Mouse (Mus musculus) liver, embryonic 16.5 days (tissue): ENCODE results near the gene Gfod1. TPM values are rescaled to one million over a fixed set of nuclear protein-coding genes. Genes with fewer than 3 reads are reported as not detected.
A peak's percentile ranks its signal among the peaks of the same experiment; 100 is the strongest.

Source experiments
- ATAC-seq: fragments of 200-750 bp; cut with Nextera tagmentation; 2 replicates; pipeline ENCODE4 v1.8.0; 2017; ENCODE audit warnings: low read depth, mild to moderate bottlenecking, moderate number of reproducible peaks, moderate library complexity
- H3K27ac ChIP-seq: fragments of 300-500 bp; sonication (generic); 2 replicates; pipeline ENCODE4 v1.5.1; 2014; ENCODE audit warnings: mild to moderate bottlenecking, low read length
- H3K27me3 ChIP-seq: fragments of 300-500 bp; sonication (generic); 2 replicates; pipeline ENCODE4 v1.6.1; 2014; ENCODE audit warnings: low read depth, low read length, mixed read lengths; ENCODE audit not compliant: control insufficient read depth, insufficient read depth
- H3K36me3 ChIP-seq: fragments of 300-500 bp; sonication (generic); 2 replicates; pipeline ENCODE4 v1.6.1; 2014; ENCODE audit warnings: mild to moderate bottlenecking; ENCODE audit not compliant: control insufficient read depth, insufficient read depth
- H3K4me1 ChIP-seq: fragments of 300-500 bp; sonication (generic); 2 replicates; pipeline ENCODE4 v1.6.1; 2014; ENCODE audit warnings: low read depth, low read length, mixed read lengths; ENCODE audit not compliant: control insufficient read depth
- H3K4me2 ChIP-seq: fragments of 300-500 bp; sonication (generic); 2 replicates; pipeline ENCODE4 v1.6.1; 2014; ENCODE audit warnings: low read depth, low read length, mixed read lengths
- H3K4me3 ChIP-seq: fragments of 300-500 bp; sonication (generic); 2 replicates; pipeline ENCODE4 v1.5.1; 2014; ENCODE audit warnings: low read depth, mild to moderate bottlenecking, low read length
- H3K9ac ChIP-seq: fragments of 300-500 bp; sonication (generic); 2 replicates; pipeline ENCODE4 v1.6.1; 2014; ENCODE audit warnings: low read depth, low read length
- H3K9me3 ChIP-seq: fragments of 300-500 bp; sonication (generic); replicated peaks from 2 replicates; pipeline ENCODE4 v1.6.1; 2016; ENCODE audit warnings: low read length; ENCODE audit not compliant: control insufficient read depth
- WGBS: fragments of 180-500 bp; shearing (Covaris S2); extraction: QIAGEN DNeasy Blood & Tissue Kit; methylation state at CpG from one replicate; pipeline ENCODE4 v1.1.7; 2014; ENCODE audit not compliant: insufficient replicate concordance; 5-methylcytosine and 5-hydroxymethylcytosine counted together
- polyA plus RNA-seq: library from polyadenylated mRNA; unstranded; fragments of >200 nt; fragmentation: Nextera tagmentation; extraction: Ambion mirVana; gene quantifications from 2 replicates; pipeline ENCODE4 v1.2.1, GENCODE M21; 2015

Gfod1 gene
- polyA plus RNA-seq, result 0.59 and 0.63 TPM in 2 replicates

DNA sequence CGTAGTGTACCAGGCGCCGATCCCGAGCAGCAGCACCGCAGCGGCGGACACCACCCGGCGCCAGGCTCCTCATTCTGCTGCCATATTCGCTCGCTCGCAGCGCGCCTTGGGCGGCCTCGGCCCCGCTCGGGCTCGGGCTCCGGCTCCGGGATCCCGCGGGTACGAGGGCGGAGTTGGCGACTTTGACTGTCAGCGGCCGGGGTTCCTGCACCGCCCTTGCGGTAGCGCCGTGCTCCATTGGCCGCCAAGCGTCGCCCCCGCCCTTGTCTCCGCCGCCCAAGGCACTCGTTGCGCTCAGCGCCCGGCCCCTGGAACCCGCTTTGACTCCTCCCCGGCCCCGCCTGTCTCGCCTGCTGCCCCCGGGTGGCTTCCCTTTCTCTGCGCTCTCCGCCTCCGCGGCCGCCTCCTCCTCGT lies at the start of gene Gfod1:
Gfod1 (minus strand) TSS at position 155 of the 414 bp plus-strand sequence.
- under 1% methylated on average over 53 of the region's 53 CpGs for WGBS
- peak; percentile 97 for ATAC-seq
- H3K27me3 ChIP-seq, result peaks cover 52% of the 10 kb centered on the region

GRCm38 (mm10) chr13:43353356-43353755 lies 49.4 kb upstream of the Gfod1 start:
- WGBS, result 57% methylated on average over 4 of the region's 4 CpGs
- no peaks in the 10 kb centered on the region for H3K4me1 ChIP-seq
- H3K4me3 ChIP-seq, result no peak overlapping the region
- H3K9me3 ChIP-seq, result no peaks in the 10 kb centered on the region
- H3K4me2 ChIP-seq, result no peak overlapping the region
- H3K36me3 ChIP-seq, result no peaks in the 10 kb centered on the region
- no peaks in the 10 kb centered on the region for H3K27me3 ChIP-seq
- ATAC-seq, result no peak
- no peak overlapping the region for H3K9ac ChIP-seq
- H3K27ac ChIP-seq, result no peak overlapping the region

More for the DNA sequence above, at the start of gene Gfod1:
- H3K36me3 ChIP-seq, result no peaks in the 10 kb centered on the region
- peak within 1 kb of the TSS; percentile 93 for H3K4me2 ChIP-seq
- no peaks in the 10 kb centered on the region for H3K9me3 ChIP-seq
- H3K9ac ChIP-seq, result peak within 1 kb of the TSS; percentile 81
- peak within 1 kb of the TSS; percentile 74 for H3K4me3 ChIP-seq
- peaks cover 28% of the 10 kb centered on the region for H3K4me1 ChIP-seq
- peak within 1 kb of the TSS; percentile 80 for H3K27ac ChIP-seq

- Histone ChIP-seq H3K36me3 (no peaks in the 10 kb centered on the region), H3K27ac (no peak overlapping the region), H3K4me1 (no peaks in the 10 kb centered on the region), H3K27me3 (no peaks in the 10 kb centered on the region), H3K9me3 (no peaks in the 10 kb centered on the region), H3K9ac (no peak overlapping the region), H3K4me2 (no peak overlapping the region), H3K4me3 (no peak overlapping the region)
- WGBS, result 42% methylated on average over 9 of the region's 9 CpGs
- ATAC-seq, result no peak
Observed at GRCm38 (mm10) chr13:43350489-43351169, 46.7 kb upstream of the Gfod1 start.

DNA sequence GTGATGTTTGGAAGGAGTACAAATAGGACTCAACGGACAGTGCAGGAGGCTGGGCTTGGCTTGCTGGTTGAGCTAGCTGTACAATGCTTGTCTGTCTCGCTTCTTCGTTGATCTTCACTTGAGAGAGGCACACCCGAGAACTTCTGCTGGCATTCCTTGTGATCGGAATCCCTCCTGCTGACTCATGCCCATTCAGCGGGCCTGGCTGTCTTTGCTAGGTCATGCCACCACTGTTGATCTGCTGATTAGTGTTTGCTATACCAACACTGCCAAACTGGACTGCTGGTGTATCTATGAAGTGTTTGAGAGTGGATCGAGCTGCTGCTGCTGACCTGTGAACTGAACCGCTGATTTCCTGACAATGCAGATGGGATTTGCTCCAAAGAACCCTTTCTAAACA lies 45.4 kb upstream of the Gfod1 start:
- H3K9ac ChIP-seq, result no peak overlapping the region
- no peak overlapping the region for H3K4me2 ChIP-seq
- WGBS, result 58% methylated on average over 8 of the region's 8 CpGs
- H3K27ac ChIP-seq, result no peak overlapping the region
- H3K9me3 ChIP-seq, result no peaks in the 10 kb centered on the region
- H3K4me3 ChIP-seq, result no peak overlapping the region
- no peaks in the 10 kb centered on the region for H3K4me1 ChIP-seq
- H3K36me3 ChIP-seq, result no peaks in the 10 kb centered on the region
- no peak for ATAC-seq
- no peaks in the 10 kb centered on the region for H3K27me3 ChIP-seq

- ATAC-seq, result no peak
Observed at GRCm38 (mm10) chr13:43346825-43347224, 42.9 kb upstream of the Gfod1 start.

DNA sequence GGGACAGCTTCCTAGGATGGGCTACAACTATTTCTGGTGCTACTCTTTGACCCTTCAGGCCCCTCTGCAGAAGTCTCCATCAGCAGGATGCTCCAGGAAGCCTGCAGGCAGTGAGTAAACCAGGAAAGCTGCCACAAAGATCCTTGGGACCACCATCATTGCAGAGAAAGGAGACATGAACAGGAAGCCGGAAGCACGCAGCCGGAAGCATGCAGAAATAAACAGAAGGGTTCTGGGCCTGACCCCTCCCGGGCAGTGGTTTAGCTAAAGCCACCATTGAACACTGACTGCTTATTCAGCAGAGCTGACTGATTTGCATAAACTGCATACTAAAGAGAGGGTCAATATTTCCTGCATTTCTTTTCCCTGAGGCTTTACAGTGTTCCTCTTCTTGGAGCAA lies 34.7 kb upstream of the Gfod1 start:
- no peaks in the 10 kb centered on the region for H3K9me3 ChIP-seq
- no peaks in the 10 kb centered on the region for H3K36me3 ChIP-seq
- no peak overlapping the region for H3K4me3 ChIP-seq
- H3K27ac ChIP-seq, result no peak overlapping the region
- H3K4me2 ChIP-seq, result no peak overlapping the region
- H3K9ac ChIP-seq, result no peak overlapping the region
- H3K4me1 ChIP-seq, result no peaks in the 10 kb centered on the region
- 44% methylated on average over 4 of the region's 4 CpGs for WGBS
- H3K27me3 ChIP-seq, result no peaks in the 10 kb centered on the region
- no peak for ATAC-seq

More at GRCm38 (mm10) chr13:43346825-43347224, 42.9 kb upstream of the Gfod1 start:
- Histone ChIP-seq H3K9ac (no peak overlapping the region), H3K36me3 (no peaks in the 10 kb centered on the region), H3K27ac (no peak overlapping the region), H3K4me2 (no peak overlapping the region), H3K9me3 (no peaks in the 10 kb centered on the region), H3K4me1 (no peaks in the 10 kb centered on the region), H3K27me3 (no peaks in the 10 kb centered on the region), H3K4me3 (no peak overlapping the region)

DNA sequence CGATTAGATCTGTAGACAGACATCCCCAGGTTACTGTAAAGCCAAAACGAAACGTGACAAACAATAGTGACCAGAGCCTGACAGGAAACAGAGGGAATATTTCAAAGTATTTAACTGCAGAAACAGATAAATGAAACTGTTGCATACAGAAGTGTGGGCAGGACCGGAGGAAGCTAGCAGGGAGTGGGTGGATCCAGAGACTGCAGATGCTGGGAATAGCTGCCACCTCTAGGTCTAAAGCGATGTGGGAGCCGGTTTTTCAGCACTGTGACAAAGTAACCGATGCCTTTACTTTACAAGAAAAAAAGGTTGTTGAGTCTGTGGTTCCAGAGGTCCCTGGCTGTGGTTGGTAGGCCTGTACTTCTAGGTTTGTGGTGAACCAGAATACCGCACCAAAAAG lies 34.0 kb upstream of the Gfod1 start:
- H3K4me2 ChIP-seq, result no peak overlapping the region
- no peaks in the 10 kb centered on the region for H3K36me3 ChIP-seq
- H3K27ac ChIP-seq, result no peak overlapping the region
- ATAC-seq, result no peak
- no peaks in the 10 kb centered on the region for H3K27me3 ChIP-seq
- H3K4me1 ChIP-seq, result no peaks in the 10 kb centered on the region
- H3K9ac ChIP-seq, result no peak overlapping the region
- H3K9me3 ChIP-seq, result no peaks in the 10 kb centered on the region
- 61% methylated on average over 8 of the region's 8 CpGs for whole genome bisulfite sequencing
- H3K4me3 ChIP-seq, result no peak overlapping the region

DNA sequence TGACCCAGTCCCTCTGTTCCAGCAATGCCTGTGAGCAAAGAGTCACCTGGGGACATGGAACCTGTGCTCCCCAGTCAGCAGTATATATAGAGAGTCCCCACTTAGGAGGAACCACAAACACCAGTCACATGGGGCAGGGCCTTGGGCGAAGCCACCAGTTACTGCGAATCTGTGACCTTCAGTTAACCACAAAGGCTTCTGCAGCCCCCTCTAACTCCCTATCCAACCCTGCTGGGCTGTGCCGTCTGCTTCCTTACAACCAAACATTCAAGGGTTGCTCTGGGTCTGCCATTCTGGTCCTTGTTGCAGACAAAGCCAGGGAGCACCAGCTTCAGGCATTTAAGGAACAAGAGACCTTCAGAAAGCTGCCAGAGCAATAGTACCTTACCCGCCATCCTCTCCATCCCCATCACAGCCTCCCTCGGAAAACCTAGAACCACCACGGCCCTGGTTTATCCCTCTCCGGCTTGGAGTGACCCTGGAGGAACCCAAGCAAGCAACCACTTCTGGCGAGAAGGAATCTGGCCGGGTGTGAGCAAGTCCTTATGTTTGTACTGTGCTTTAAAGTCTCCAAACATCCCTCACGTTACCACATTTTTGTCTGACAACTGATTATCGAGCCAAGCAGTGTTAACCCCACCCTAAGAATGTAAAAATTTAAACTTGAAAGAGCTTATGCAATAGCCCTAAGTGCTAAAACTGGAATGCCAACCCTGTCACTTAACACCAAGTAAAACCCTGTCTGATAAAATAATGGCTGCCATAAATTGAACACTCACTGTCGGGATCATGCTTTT lies 32.7 kb upstream of the Gfod1 start:
- Histone ChIP-seq H3K36me3 (no peaks in the 10 kb centered on the region), H3K9ac (no peak overlapping the region), H3K4me3 (no peak overlapping the region), H3K27me3 (no peaks in the 10 kb centered on the region), H3K4me1 (no peaks in the 10 kb centered on the region), H3K9me3 (no peaks in the 10 kb centered on the region), H3K4me2 (no peak overlapping the region), H3K27ac (no peak overlapping the region)
- no peak for ATAC-seq
- WGBS, result 45% methylated on average over 12 of the region's 12 CpGs

- 25% methylated on average over 7 of the region's 7 CpGs for WGBS
- ATAC-seq, result no peak
- no peaks in the 10 kb centered on the region for H3K36me3 ChIP-seq
- no peak overlapping the region for H3K9ac ChIP-seq
- H3K9me3 ChIP-seq, result no peaks in the 10 kb centered on the region
- H3K4me1 ChIP-seq, result no peaks in the 10 kb centered on the region
- H3K27me3 ChIP-seq, result no peaks in the 10 kb centered on the region
- no peak overlapping the region for H3K4me2 ChIP-seq
- H3K27ac ChIP-seq, result no peak overlapping the region
- no peak overlapping the region for H3K4me3 ChIP-seq
Observed at GRCm38 (mm10) chr13:43332591-43332990, 28.6 kb upstream of the Gfod1 start.
